Mouse (Mus musculus) heart, adult 2 months (tissue): ENCODE data around the gene Sh2d7. TPM values are rescaled to one million over a fixed set of nuclear protein-coding genes. Genes with fewer than 3 reads are reported as not detected.
A peak's percentile ranks its signal among the peaks of the same experiment; 100 is the strongest.

Experiments used
- DNase-seq, 2 experiments: peaks; one replicate each; pipeline ENCODE4 v3.0.0; 2021
- H3K27ac ChIP-seq: fragments of 200-600 bp; 2 replicates; pipeline ENCODE4 v1.8.1; 2022
- H3K27me3 ChIP-seq: fragments of 200-500 bp; 2 replicates; pipeline ENCODE4 v1.6.1; 2012; ENCODE audit warnings: mild to moderate bottlenecking, low read length, inconsistent platforms, mixed read lengths; ENCODE audit not compliant: control insufficient read depth, insufficient read depth
- H3K36me3 ChIP-seq: fragments of 200-500 bp; 2 replicates; pipeline ENCODE4 v1.6.1; 2012; ENCODE audit warnings: low read length, inconsistent platforms; ENCODE audit not compliant: control insufficient read depth, insufficient read depth
- H3K4me1 ChIP-seq: fragments of 200-500 bp; 2 replicates; pipeline ENCODE4 v1.6.1; 2011; ENCODE audit warnings: low read length; ENCODE audit not compliant: control insufficient read depth, insufficient read depth
- H3K4me3 ChIP-seq: fragments of 200-600 bp; 2 replicates; pipeline ENCODE4 v1.8.1; 2022
- H3K79me2 ChIP-seq: fragments of 200-500 bp; replicated peaks from 2 replicates; pipeline ENCODE4 v1.6.1; 2012; ENCODE audit warnings: mild to moderate bottlenecking, inconsistent platforms, low read length, moderate library complexity, mixed read lengths; ENCODE audit not compliant: control insufficient read depth, insufficient read depth
- H3K9ac ChIP-seq: fragments of 200-500 bp; 2 replicates; pipeline ENCODE4 v1.6.1; 2012; ENCODE audit warnings: low read depth, mild to moderate bottlenecking, control low read depth, inconsistent platforms, low read length, mixed read lengths
- CTCF ChIP-seq: fragments of 200-600 bp; IDR thresholded peaks from 2 replicates; pipeline ENCODE4 v1.8.1; 2022; ENCODE audit warnings: antibody characterized with exemption, mild to moderate bottlenecking, moderate library complexity
- EP300 ChIP-seq: fragments of 200-500 bp; IDR thresholded peaks from 2 replicates; pipeline ENCODE4 v1.6.1; 2011; ENCODE audit warnings: low read depth, low read length, control low read depth; ENCODE audit not compliant: insufficient read depth
- POLR2A ChIP-seq: fragments of 200-500 bp; IDR thresholded peaks from 2 replicates; pipeline ENCODE4 v1.6.1; 2011; ENCODE audit warnings: mild to moderate bottlenecking, low read depth, low read length, control low read depth; ENCODE audit not compliant: insufficient read depth
- WGBS: fragments of 180-500 bp; shearing (Covaris S2); methylation state at CpG from one replicate; pipeline ENCODE4 v1.1.7; 2018; 5-methylcytosine and 5-hydroxymethylcytosine counted together
- intact Hi-C: fragments of 180-260 bp; cut with DNase I; formaldehyde crosslinking; loops from one replicate; pipeline ENCODE4 v1.15.1; 2025
- polyA plus RNA-seq: library from polyadenylated mRNA; depleted of rRNA; stranded (reverse); fragments of >200 nt; gene quantifications from 2 replicates; pipeline ENCODE4 v1.2.3, GENCODE M21; 2012
- total RNA-seq, 2 experiments: library from RNA; stranded (reverse); gene quantifications; 2 replicates each; pipeline ENCODE4 v1.2.3; 2021

The Sh2d7 gene
- total and polyA plus RNA-seq, 3 experiments, result 0.08 TPM; not detected in 2

DNA sequence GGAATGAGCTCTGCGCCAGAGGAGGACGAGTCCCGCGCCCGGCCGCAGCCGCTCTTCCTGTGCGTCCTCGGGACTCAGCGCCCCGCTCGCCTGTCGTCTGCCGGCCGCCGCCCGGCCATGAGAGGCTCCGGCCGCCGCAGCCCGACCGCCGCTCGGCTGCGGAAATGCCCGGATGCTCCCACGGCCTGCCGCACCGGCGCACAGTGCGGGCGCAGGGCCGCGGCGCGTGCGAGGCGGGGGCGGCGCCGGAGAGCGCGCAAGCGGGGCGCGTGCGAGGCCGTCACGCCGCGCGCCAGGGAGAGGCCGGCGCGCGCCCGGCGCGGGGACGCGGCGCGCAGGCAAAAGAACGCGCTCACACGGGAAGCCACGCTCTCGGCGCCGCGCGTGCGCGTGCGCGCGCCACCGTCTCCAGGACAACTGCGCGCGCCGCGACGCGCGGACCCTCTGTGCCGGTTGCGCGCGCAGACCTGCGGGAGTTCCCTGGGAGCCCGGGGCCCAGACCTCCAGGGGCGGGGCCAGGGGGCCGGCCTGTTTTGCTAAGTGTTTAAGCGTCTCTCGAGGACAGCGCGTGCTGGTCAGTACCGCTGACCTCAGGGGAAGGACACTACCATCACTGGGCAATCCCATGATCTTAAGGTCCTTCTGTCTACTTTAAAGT lies 37.2 kb upstream of the Sh2d7 start, which contains the start of gene Dmxl2:
Dmxl2 (minus strand) TSS at position 174 of the 658 bp plus-strand sequence.
- Histone ChIP-seq H3K36me3 (no peaks in the 10 kb centered on the region), H3K27me3 (no peaks in the 10 kb centered on the region), H3K4me1 (no peaks in the 10 kb centered on the region), H3K79me2 (no peaks in the 10 kb centered on the region), H3K4me3 (peak within 1 kb of the TSS; percentile 96), H3K27ac (peak within 1 kb of the TSS; percentile 87), H3K9ac (peak within 1 kb of the TSS; percentile 82)
- DNase-seq, result peak; percentile 91 to 93
- 1% methylated on average over 94 of the region's 99 CpGs for WGBS
- TF ChIP-seq CTCF, result no peak
- TF ChIP-seq EP300, result 0 out of 2 replicates have a peak, but pooled peaks have one; percentile 45
- TF ChIP-seq POLR2A, result 0 out of 2 replicates have a peak, but pooled peaks have one; percentile 36
- intact Hi-C loops, result loop anchor here (2.0 kb wide), 1 partner anchor 83 kb away; no protein-coding TSS in a partner anchor

DNA sequence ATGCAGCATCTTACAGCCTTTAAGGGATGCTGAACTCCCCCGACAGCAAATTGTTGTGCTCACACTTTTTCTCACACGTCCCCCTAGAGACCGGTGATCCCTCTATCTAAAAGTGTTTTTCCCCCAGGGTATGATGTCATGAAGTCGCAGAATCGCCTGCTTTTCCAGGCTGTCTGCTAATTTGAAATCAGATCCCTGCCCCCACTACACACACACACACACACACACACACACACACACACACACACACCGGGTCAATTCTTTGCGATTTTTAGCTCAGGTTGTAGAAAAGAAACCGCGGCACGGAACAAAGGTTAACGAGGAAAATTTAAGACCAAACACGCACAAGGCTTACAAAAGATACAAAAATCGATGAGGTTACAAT lies 36.7 kb upstream of the Sh2d7 start:
- Histone ChIP-seq H3K4me3 (peak overlapping the region; percentile 50), H3K27ac (peak overlapping the region; percentile 56), H3K4me1 (no peaks in the 10 kb centered on the region), H3K79me2 (no peaks in the 10 kb centered on the region), H3K9ac (peak overlapping the region; percentile 15; the same call in 1 of the 2 replicates), H3K27me3 (no peaks in the 10 kb centered on the region), H3K36me3 (no peaks in the 10 kb centered on the region)
- intact Hi-C loops, result loop anchor here (2.0 kb wide), 1 partner anchor 83 kb away; no protein-coding TSS in a partner anchor
- TF ChIP-seq POLR2A (no peak), EP300 (no peak), CTCF (no peak)
- DNase-seq, result no peak
- WGBS, result 5% methylated on average over 13 of the region's 13 CpGs

DNA sequence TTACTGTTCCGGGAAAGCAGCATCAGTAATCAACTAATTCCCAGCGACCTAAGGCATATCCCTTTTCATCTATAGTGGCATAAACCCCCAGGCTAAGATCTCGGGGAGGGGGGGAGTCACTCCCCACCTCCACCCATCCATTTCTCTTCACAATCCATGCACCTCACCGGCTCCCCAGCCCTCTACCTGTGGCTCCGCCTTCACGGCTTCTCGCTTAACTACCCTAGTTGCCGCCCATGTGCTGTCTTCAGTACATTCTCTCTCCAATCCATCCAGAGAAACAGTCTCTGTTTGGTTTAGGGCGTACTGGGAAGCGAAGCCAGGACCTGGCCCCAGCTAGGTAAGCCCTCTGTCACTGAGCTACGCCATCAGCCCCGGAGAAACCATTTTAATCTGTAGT lies 35.9 kb upstream of the Sh2d7 start:
- no peaks in the 10 kb centered on the region for H3K4me1 ChIP-seq
- TF ChIP-seq POLR2A, result no peak
- TF ChIP-seq EP300, result no peak
- TF ChIP-seq CTCF, result no peak
- H3K27me3 ChIP-seq, result no peaks in the 10 kb centered on the region
- H3K27ac ChIP-seq, result no peak overlapping the region
- no peaks in the 10 kb centered on the region for H3K36me3 ChIP-seq
- no peak for DNase-seq
- 25% methylated on average over 12 of the region's 12 CpGs for WGBS
- intact Hi-C loops, result loop anchor here (2.0 kb wide), 1 partner anchor 82 kb away; no protein-coding TSS in a partner anchor
- H3K79me2 ChIP-seq, result no peaks in the 10 kb centered on the region
- H3K9ac ChIP-seq, result no peak overlapping the region
- no peak overlapping the region for H3K4me3 ChIP-seq

DNA sequence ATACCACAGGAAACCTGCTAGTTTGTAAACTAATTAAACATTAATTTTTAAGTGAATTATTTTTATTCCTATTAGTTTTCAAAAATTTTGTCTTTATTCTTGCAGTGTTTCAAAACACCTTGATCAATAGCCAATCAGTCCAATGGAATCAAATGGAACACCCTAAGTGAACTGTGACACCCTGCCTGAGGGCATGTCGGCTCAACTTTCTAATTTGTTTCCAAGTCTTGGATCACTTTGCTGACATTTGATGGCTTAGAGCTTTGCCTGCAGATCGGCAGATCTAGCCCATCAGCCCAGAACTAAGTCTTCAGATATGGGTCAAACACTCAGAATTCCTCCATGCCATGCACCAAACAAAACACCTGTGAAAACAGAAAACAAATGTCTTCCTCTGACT lies 22.8 kb upstream of the Sh2d7 start:
- H3K27me3 ChIP-seq, result no peaks in the 10 kb centered on the region
- H3K36me3 ChIP-seq, result no peaks in the 10 kb centered on the region
- intact Hi-C loops, result no loop called here
- no peak overlapping the region for H3K9ac ChIP-seq
- no peaks in the 10 kb centered on the region for H3K4me1 ChIP-seq
- no peaks in the 10 kb centered on the region for H3K79me2 ChIP-seq
- WGBS, result 81% methylated on average over 2 of the region's 2 CpGs
- H3K27ac ChIP-seq, result no peak overlapping the region
- no peak overlapping the region for H3K4me3 ChIP-seq
- TF ChIP-seq POLR2A, result no peak
- no peak for TF ChIP-seq CTCF
- TF ChIP-seq EP300, result no peak
- no peak for DNase-seq

- no peak for DNase-seq
- H3K27ac ChIP-seq, result no peak overlapping the region
- H3K36me3 ChIP-seq, result no peaks in the 10 kb centered on the region
- intact Hi-C loops, result no loop called here
- no peak for TF ChIP-seq POLR2A
- H3K27me3 ChIP-seq, result no peaks in the 10 kb centered on the region
- no peak overlapping the region for H3K4me3 ChIP-seq
- 58% methylated on average over 7 of the region's 7 CpGs for WGBS
- no peak overlapping the region for H3K9ac ChIP-seq
- H3K79me2 ChIP-seq, result no peaks in the 10 kb centered on the region
- no peaks in the 10 kb centered on the region for H3K4me1 ChIP-seq
These were observed 19.9 kb upstream of the Sh2d7 start for GRCm38 (mm10) chr9:54518921-54519320.

- WGBS, result 74% methylated on average over 4 of the region's 4 CpGs
- Histone ChIP-seq H3K27ac (no peak overlapping the region), H3K9ac (no peak overlapping the region), H3K4me1 (no peaks in the 10 kb centered on the region), H3K36me3 (no peaks in the 10 kb centered on the region), H3K27me3 (no peaks in the 10 kb centered on the region), H3K79me2 (no peaks in the 10 kb centered on the region), H3K4me3 (no peak overlapping the region)
- DNase-seq, result no peak
- TF ChIP-seq EP300, result no peak
- no peak for TF ChIP-seq POLR2A
- TF ChIP-seq CTCF, result no peak
- intact Hi-C loops, result no loop called here
These were observed 18.5 kb upstream of the Sh2d7 start for GRCm38 (mm10) chr9:54520286-54520685.
